Mouse (Mus musculus): ENCODE results near the gene Klk5.

The Klk5 gene

DNA sequence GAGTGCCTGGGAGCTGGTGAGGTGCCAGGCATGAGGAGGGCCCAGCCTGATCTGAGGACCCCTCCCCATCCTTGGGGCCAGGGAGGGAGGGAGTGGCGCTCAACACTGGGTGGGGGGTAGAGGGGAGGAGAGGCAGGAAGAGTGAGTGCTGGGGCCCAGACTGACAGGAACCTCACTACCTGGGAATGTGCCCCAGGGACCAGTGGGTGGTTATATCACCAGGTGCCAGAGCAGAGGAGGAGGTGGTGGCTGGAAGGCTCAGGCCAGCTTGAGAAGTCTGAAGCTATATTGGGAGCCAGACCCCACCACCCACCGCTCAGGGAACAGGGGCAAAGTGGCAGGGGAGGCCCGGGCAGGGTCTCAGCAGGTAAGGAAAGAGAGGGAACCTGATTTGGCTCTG is at the start of gene Klk5:
Klk5 (plus strand) TSS at position 271 of the 400 bp plus-strand sequence.
- Histone ChIP-seq H3K36me3 (ENCODE audit: insufficient read depth, low read length) (no peaks in the 10 kb centered on the region), H3K9me3 (ENCODE audit: low read length) (peaks cover 5% of the 10 kb centered on the region; the same call in 1 of the 2 replicates)
- TF ChIP-seq CTCF (conservative IDR thresholded peaks at IDR 0.05; ENCODE audit: low read length) (no peak), POU5F1 (IDR thresholded peaks at IDR 0.05; ENCODE audit: borderline replicate concordance, low read length) (no peak), NANOG (IDR thresholded peaks at IDR 0.05; ENCODE audit: borderline replicate concordance, low read length) (no peak)

GRCm38 (mm10) chr7:43796355-43796754 is 45.4 kb upstream of the Klk5 start:
- TF ChIP-seq CTCF (conservative IDR thresholded peaks at IDR 0.05; ENCODE audit: low read length) (no peak), NANOG (IDR thresholded peaks at IDR 0.05; ENCODE audit: borderline replicate concordance, low read length) (no peak), POU5F1 (IDR thresholded peaks at IDR 0.05; ENCODE audit: borderline replicate concordance, low read length) (no peak)
- Histone ChIP-seq H3K36me3 (ENCODE audit: insufficient read depth, low read length) (peaks cover 6% of the 10 kb centered on the region), H3K4me3 (replicated peaks; ENCODE audit: low read length) (peak overlapping the region; percentile 82), H3K27me3 (ENCODE audit: insufficient read depth, low read length) (peaks cover 35% of the 10 kb centered on the region), H3K9me3 (ENCODE audit: low read length) (no peaks in the 10 kb centered on the region), H3K4me1 (replicated peaks; ENCODE audit: low read depth, low read length) (peaks cover 65% of the 10 kb centered on the region)

More for the DNA sequence above, at the start of gene Klk5:
- Histone ChIP-seq H3K4me3 (replicated peaks; ENCODE audit: low read length) (peak within 1 kb of the TSS; percentile 26; the same call in 1 of the 2 replicates), H3K4me1 (replicated peaks; ENCODE audit: low read depth, low read length) (peaks cover 8% of the 10 kb centered on the region; the same call in 1 of the 2 replicates), H3K27me3 (ENCODE audit: insufficient read depth, low read length) (no peaks in the 10 kb centered on the region)

- no peak for TF ChIP-seq CTCF (conservative IDR thresholded peaks at IDR 0.05; ENCODE audit: low read length)
- TF ChIP-seq NANOG (IDR thresholded peaks at IDR 0.05; ENCODE audit: borderline replicate concordance, low read length) = no peak
- TF ChIP-seq POU5F1 (IDR thresholded peaks at IDR 0.05; ENCODE audit: borderline replicate concordance, low read length) = no peak
- Histone ChIP-seq H3K4me1 (replicated peaks; ENCODE audit: low read depth, low read length) (peaks cover 57% of the 10 kb centered on the region), H3K36me3 (ENCODE audit: insufficient read depth, low read length) (peaks cover 13% of the 10 kb centered on the region), H3K27me3 (ENCODE audit: insufficient read depth, low read length) (peaks cover 33% of the 10 kb centered on the region), H3K9me3 (ENCODE audit: low read length) (no peaks in the 10 kb centered on the region), H3K4me3 (replicated peaks; ENCODE audit: low read length) (peak within 1 kb of the TSS; percentile 82)
Observed at GRCm38 (mm10) chr7:43797333-43797769, 44.4 kb upstream of the Klk5 start, which contains the start of gene Klk8. Gene Klk8, plus strand, starts transcription at chr7:43797577.

GRCm38 (mm10) chr7:43797844-43798462 is 43.8 kb upstream of the Klk5 start:
- TF ChIP-seq POU5F1 (IDR thresholded peaks at IDR 0.05; ENCODE audit: borderline replicate concordance, low read length) (no peak), NANOG (IDR thresholded peaks at IDR 0.05; ENCODE audit: borderline replicate concordance, low read length) (no peak)
- Histone ChIP-seq H3K27me3 (ENCODE audit: insufficient read depth, low read length) (peaks cover 33% of the 10 kb centered on the region), H3K9me3 (ENCODE audit: low read length) (no peaks in the 10 kb centered on the region), H3K4me3 (replicated peaks; ENCODE audit: low read length) (peak overlapping the region; percentile 82), H3K36me3 (ENCODE audit: insufficient read depth, low read length) (peaks cover 19% of the 10 kb centered on the region), H3K4me1 (replicated peaks; ENCODE audit: low read depth, low read length) (peaks cover 58% of the 10 kb centered on the region)

- no peak overlapping the region for H3K4me3 ChIP-seq (replicated peaks; ENCODE audit: low read length)
- TF ChIP-seq POU5F1 (IDR thresholded peaks at IDR 0.05; ENCODE audit: borderline replicate concordance, low read length) = no peak
- no peak for TF ChIP-seq CTCF (conservative IDR thresholded peaks at IDR 0.05; ENCODE audit: low read length)
- TF ChIP-seq NANOG (IDR thresholded peaks at IDR 0.05; ENCODE audit: borderline replicate concordance, low read length) = no peak
- H3K36me3 ChIP-seq (ENCODE audit: insufficient read depth, low read length) = peaks cover 28% of the 10 kb centered on the region
- H3K4me1 ChIP-seq (replicated peaks; ENCODE audit: low read depth, low read length) = peaks cover 63% of the 10 kb centered on the region
- peaks cover 24% of the 10 kb centered on the region for H3K27me3 ChIP-seq (ENCODE audit: insufficient read depth, low read length)
- H3K9me3 ChIP-seq (ENCODE audit: low read length) = no peaks in the 10 kb centered on the region
Observed at GRCm38 (mm10) chr7:43799876-43800275, 41.9 kb upstream of the Klk5 start.

GRCm38 (mm10) chr7:43810994-43811393 is 30.8 kb upstream of the Klk5 start, which contains the start of gene Klk7:
Gene Klk7, plus strand, starts transcription at chr7:43811294.
- Histone ChIP-seq H3K4me1 (replicated peaks; ENCODE audit: low read depth, low read length) (peaks cover 36% of the 10 kb centered on the region), H3K27me3 (ENCODE audit: insufficient read depth, low read length) (0 out of 2 replicates have a peak, but pooled peaks cover 11% of the 10 kb centered on the region)
- TF ChIP-seq CTCF (conservative IDR thresholded peaks at IDR 0.05; ENCODE audit: low read length) (no peak), NANOG (IDR thresholded peaks at IDR 0.05; ENCODE audit: borderline replicate concordance, low read length) (no peak), POU5F1 (IDR thresholded peaks at IDR 0.05; ENCODE audit: borderline replicate concordance, low read length) (no peak)

DNA sequence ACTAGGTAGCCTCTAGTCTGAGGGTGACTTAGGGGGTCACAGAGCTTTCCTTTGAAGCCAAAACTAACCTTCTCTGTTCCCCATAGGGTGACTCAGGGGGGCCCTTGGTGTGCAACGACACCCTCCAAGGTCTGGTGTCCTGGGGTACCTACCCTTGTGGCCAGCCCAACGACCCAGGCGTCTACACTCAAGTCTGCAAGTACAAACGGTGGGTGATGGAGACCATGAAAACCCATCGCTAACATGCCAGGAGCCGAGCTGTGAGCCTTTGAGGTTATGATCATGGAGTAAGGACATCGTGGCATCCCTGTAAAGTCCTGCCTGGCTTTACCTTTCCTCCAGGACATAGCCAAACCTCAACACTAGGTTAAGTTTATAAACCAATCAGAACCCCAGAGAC is 26.6 kb upstream of the Klk5 start:
- TF ChIP-seq NANOG (IDR thresholded peaks at IDR 0.05; ENCODE audit: borderline replicate concordance, low read length) (no peak), CTCF (conservative IDR thresholded peaks at IDR 0.05; ENCODE audit: low read length) (no peak), POU5F1 (IDR thresholded peaks at IDR 0.05; ENCODE audit: borderline replicate concordance, low read length) (no peak)
- Histone ChIP-seq H3K4me3 (replicated peaks; ENCODE audit: low read length) (no peak overlapping the region), H3K4me1 (replicated peaks; ENCODE audit: low read depth, low read length) (peaks cover 27% of the 10 kb centered on the region), H3K36me3 (ENCODE audit: insufficient read depth, low read length) (no peaks in the 10 kb centered on the region), H3K9me3 (ENCODE audit: low read length) (peaks cover 14% of the 10 kb centered on the region), H3K27me3 (ENCODE audit: insufficient read depth, low read length) (0 out of 2 replicates have a peak, but pooled peaks cover 12% of the 10 kb centered on the region)

More at GRCm38 (mm10) chr7:43810994-43811393, 30.8 kb upstream of the Klk5 start, which contains the start of gene Klk7:
- Histone ChIP-seq H3K9me3 (ENCODE audit: low read length) (peaks cover 14% of the 10 kb centered on the region), H3K36me3 (ENCODE audit: insufficient read depth, low read length) (no peaks in the 10 kb centered on the region), H3K4me3 (replicated peaks; ENCODE audit: low read length) (no peak within 1 kb of the TSS)

DNA sequence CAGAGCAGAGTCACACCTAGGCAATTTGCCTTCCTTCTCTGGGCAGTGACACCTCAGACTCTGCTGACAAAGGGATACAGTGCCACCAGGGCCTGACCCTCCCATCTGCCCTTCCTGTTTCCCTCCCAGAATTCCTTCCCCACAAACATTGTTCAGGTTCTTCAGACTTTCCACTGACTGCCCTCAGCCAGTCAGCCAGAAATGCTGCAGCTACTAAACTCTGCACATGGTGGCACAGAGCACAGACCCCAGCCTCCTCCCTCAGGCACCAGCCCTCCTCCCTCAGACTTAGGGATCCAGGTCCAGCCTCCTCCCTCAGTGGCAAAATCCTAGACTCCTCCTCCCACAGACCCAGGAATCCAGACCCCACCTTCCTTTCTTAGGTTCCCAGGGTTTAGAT is 25.0 kb upstream of the Klk5 start:
- Histone ChIP-seq H3K36me3 (ENCODE audit: insufficient read depth, low read length) (no peaks in the 10 kb centered on the region), H3K4me1 (replicated peaks; ENCODE audit: low read depth, low read length) (peaks cover 21% of the 10 kb centered on the region), H3K9me3 (ENCODE audit: low read length) (peaks cover 14% of the 10 kb centered on the region), H3K27me3 (ENCODE audit: insufficient read depth, low read length) (0 out of 2 replicates have a peak, but pooled peaks cover 17% of the 10 kb centered on the region), H3K4me3 (replicated peaks; ENCODE audit: low read length) (no peak overlapping the region)
- TF ChIP-seq POU5F1 (IDR thresholded peaks at IDR 0.05; ENCODE audit: borderline replicate concordance, low read length) = no peak
- no peak for TF ChIP-seq CTCF (conservative IDR thresholded peaks at IDR 0.05; ENCODE audit: low read length)
- no peak for TF ChIP-seq NANOG (IDR thresholded peaks at IDR 0.05; ENCODE audit: borderline replicate concordance, low read length)

Data from E14TG2a.4 (cell line).